12 mouse cellular contexts compared by ENCODE assay signal in genomic region chr13:97375501-97376231, GRCm38 (mm10).
A peak's percentile ranks its signal among the peaks of the same experiment; 100 is the strongest.
DNase-seq lines count a peak whose midpoint lies in the region; ATAC-seq and TF ChIP-seq lines count a peak whose summit lies in the region.
"Had no signal": no experiment of that assay in that cellular context is flagged by ENCODE, and none has a peak within 500 bp of the region (broad histone marks: within the 10 kb centered on the region; RNA-seq: fewer than 3 reads in every experiment).

No protein-coding gene starts in this region.

- TF ChIP-seq CTCF in midbrain, postnatal 0 days (IDR thresholded peaks at IDR 0.05), result no peak
- TF ChIP-seq CTCF in stomach, postnatal 0 days (IDR thresholded peaks at IDR 0.05; ENCODE audit: low read depth), result no peak

- no peak for ATAC-seq in midbrain, postnatal 0 days (ENCODE audit: low FRiP score)
- ATAC-seq in stomach, postnatal 0 days (ENCODE audit: low FRiP score, low TSS enrichment), result no peak
- ATAC-seq: forebrain, embryonic 13.5 days had no signal

- peak overlapping the region; percentile 82 for H3K27ac ChIP-seq in midbrain, embryonic 10.5 days (replicated peaks)
- no peak overlapping the region for H3K27ac ChIP-seq in midbrain, postnatal 0 days (ENCODE audit: low read depth, low read length)
- H3K27ac ChIP-seq in stomach, postnatal 0 days (replicated peaks), result peak overlapping the region; percentile 5
- H3K27ac ChIP-seq: forebrain, embryonic 13.5 days; liver, embryonic 15.5 days had no signal

- no peak overlapping the region for H3K9ac ChIP-seq in midbrain, postnatal 0 days (replicated peaks; ENCODE audit: low read length, poor library complexity, severe bottlenecking)
- no peak overlapping the region; the same call in 1 of the 2 replicates for H3K9ac ChIP-seq in stomach, postnatal 0 days (ENCODE audit: low read length)
- H3K9ac ChIP-seq: forebrain, embryonic 13.5 days; liver, embryonic 15.5 days had no signal

- no peaks in the 10 kb centered on the region for H3K9me3 ChIP-seq in midbrain, embryonic 10.5 days (replicated peaks)
- no peaks in the 10 kb centered on the region for H3K9me3 ChIP-seq in midbrain, postnatal 0 days (ENCODE audit: low read length)
- no peaks in the 10 kb centered on the region for H3K9me3 ChIP-seq in stomach, postnatal 0 days (ENCODE audit: control insufficient read depth, low read length)
- H3K9me3 ChIP-seq: forebrain, embryonic 13.5 days; liver, embryonic 15.5 days had no signal

- DNase-seq in adrenal gland, postnatal 10 days, result peak; percentile 3
- no peak for DNase-seq in adrenal gland, postnatal 36 days
- DNase-seq in midbrain, embryonic 10.5 days (ENCODE audit: low spot score), result peak; percentile 78
- DNase-seq in midbrain, postnatal 0 days (ENCODE audit: low spot score), result no peak
- peak; percentile 46 for DNase-seq in lung, postnatal 25 days (ENCODE audit: low spot score)
- no peak for DNase-seq in stomach, postnatal 0 days (ENCODE audit: low spot score)
- DNase-seq in cerebellum, postnatal 14 days, result no peak
- no peak for DNase-seq in cerebellum, postnatal 10 days
- DNase-seq: adrenal gland, postnatal 14 days; cerebellum, adult 9-11 months had no signal

- no peaks in the 10 kb centered on the region for H3K36me3 ChIP-seq in midbrain, embryonic 10.5 days
- H3K36me3 ChIP-seq in midbrain, postnatal 0 days (ENCODE audit: insufficient read depth, low read length), result no peaks in the 10 kb centered on the region
- no peaks in the 10 kb centered on the region for H3K36me3 ChIP-seq in stomach, postnatal 0 days (ENCODE audit: control insufficient read depth, insufficient read depth, low read length)
- H3K36me3 ChIP-seq: liver, embryonic 15.5 days had no signal

- no peak overlapping the region for H3K4me3 ChIP-seq in midbrain, embryonic 10.5 days
- H3K4me3 ChIP-seq in midbrain, postnatal 0 days (ENCODE audit: low read depth, low read length), result no peak overlapping the region
- H3K4me3 ChIP-seq in stomach, postnatal 0 days (ENCODE audit: low read depth, low read length), result no peak overlapping the region
- H3K4me3 ChIP-seq: forebrain, embryonic 13.5 days; liver, embryonic 15.5 days had no signal

- no peak for TF ChIP-seq EP300 in stomach, postnatal 0 days (optimal IDR thresholded peaks at IDR 0.05)

- H3K4me1 ChIP-seq in midbrain, embryonic 10.5 days, result peaks cover 22% of the 10 kb centered on the region
- H3K4me1 ChIP-seq in midbrain, postnatal 0 days (ENCODE audit: insufficient read depth, low read length), result no peaks in the 10 kb centered on the region
- H3K4me1 ChIP-seq in stomach, postnatal 0 days (replicated peaks; ENCODE audit: control insufficient read depth, insufficient read depth), result peaks cover 2% of the 10 kb centered on the region; the same call in 1 of the 2 replicates

- WGBS in midbrain, embryonic 10.5 days, result 48% methylated on average over 14 of the region's 14 CpGs
- WGBS in midbrain, postnatal 0 days, result 35% methylated on average over 14 of the region's 14 CpGs
- 36% methylated on average over 14 of the region's 14 CpGs for WGBS in stomach, postnatal 0 days

- H3K4me2 ChIP-seq in midbrain, postnatal 0 days (ENCODE audit: low read depth, low read length, poor library complexity, severe bottlenecking), result no peak overlapping the region
- H3K4me2 ChIP-seq in stomach, postnatal 0 days (replicated peaks; ENCODE audit: low read depth), result no peak overlapping the region
- H3K4me2 ChIP-seq: forebrain, embryonic 13.5 days; liver, embryonic 15.5 days had no signal

- no peaks in the 10 kb centered on the region for H3K27me3 ChIP-seq in midbrain, embryonic 10.5 days (ENCODE audit: low read depth, poor library complexity, severe bottlenecking)
- H3K27me3 ChIP-seq in midbrain, postnatal 0 days (ENCODE audit: insufficient read depth, low read length), result no peaks in the 10 kb centered on the region
- no peaks in the 10 kb centered on the region for H3K27me3 ChIP-seq in stomach, postnatal 0 days (ENCODE audit: control insufficient read depth, insufficient read depth, low read length)
- H3K27me3 ChIP-seq: forebrain, embryonic 13.5 days; liver, embryonic 15.5 days had no signal

Comparison
In these comparisons a context has a peak if more than half of its experiments do, and no peak if none do; other contexts are left out.
1. DNase-seq: peak in adrenal gland, postnatal 10 days (single experiment), midbrain, embryonic 10.5 days (single experiment) and lung, postnatal 25 days (single experiment); none in adrenal gland, postnatal 36 days (0 of 2), midbrain, postnatal 0 days (single experiment), stomach, postnatal 0 days (single experiment), cerebellum, postnatal 14 days (0 of 2) and cerebellum, postnatal 10 days (0 of 2).